In the genomic region with DNA sequence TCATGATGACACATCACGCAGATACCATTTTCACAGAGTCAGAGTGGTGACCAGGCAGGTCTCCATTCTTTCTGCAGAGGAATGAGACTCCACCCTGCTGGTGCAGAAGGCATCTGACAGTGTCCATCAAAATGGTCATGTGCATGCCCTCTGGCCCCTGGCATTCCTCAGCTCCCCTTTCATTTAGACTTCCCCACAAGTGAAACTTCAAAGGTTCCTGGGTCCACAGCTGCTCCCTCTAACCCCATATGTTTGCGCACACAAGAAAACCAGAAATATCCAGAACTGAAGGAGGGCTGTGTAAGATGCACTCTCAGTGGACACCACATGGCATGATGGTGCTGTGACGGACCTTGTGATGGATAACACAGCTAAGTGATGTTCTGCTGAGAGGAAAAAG, we compare ENCODE assay signal across 28 mouse cellular contexts. TPM values are rescaled to one million over a fixed set of nuclear protein-coding genes. Genes with fewer than 3 reads are reported as not detected.
"Had no signal": no experiment of that assay in that cellular context is flagged by ENCODE, and none has a peak within 500 bp of the region (broad histone marks: within the 10 kb centered on the region; RNA-seq: fewer than 3 reads in every experiment).

No protein-coding gene starts in this region.

- H3K27ac ChIP-seq: kidney, postnatal 0 days; left cerebral cortex, adult 2 months; liver, embryonic 12.5 days; liver, embryonic 15.5 days; lung, embryonic 15.5 days; midbrain, embryonic 12.5 days; midbrain, embryonic 15.5 days; neural tube, embryonic 13.5 days; stomach, embryonic 15.5 days had no signal

- ATAC-seq: intestine, postnatal 0 days; liver, embryonic 12.5 days; midbrain, embryonic 15.5 days had no signal

- H3K4me2 ChIP-seq: liver, embryonic 12.5 days; liver, embryonic 15.5 days; lung, embryonic 15.5 days; midbrain, embryonic 12.5 days; midbrain, embryonic 15.5 days; neural tube, embryonic 13.5 days; stomach, embryonic 15.5 days had no signal

- H3K27me3 ChIP-seq: liver, embryonic 12.5 days; liver, embryonic 15.5 days; lung, embryonic 15.5 days; stomach, embryonic 15.5 days had no signal

- DNase-seq: kidney, adult 2 months; layer of hippocampus, postnatal 36 days; liver; lung, adult 18-20 months; lung, postnatal 10 days; lung, postnatal 36 days; retina, postnatal 1 day; right cerebral cortex, postnatal 25 days; spleen, adult 18-20 months; thymus, postnatal 36 days had no signal

- H3K9me3 ChIP-seq: liver, embryonic 12.5 days; liver, embryonic 15.5 days; lung, embryonic 15.5 days; midbrain, embryonic 12.5 days; midbrain, embryonic 15.5 days; neural tube, embryonic 13.5 days; stomach, embryonic 15.5 days had no signal

- H3K9ac ChIP-seq: liver, embryonic 12.5 days; liver, embryonic 15.5 days; lung, embryonic 15.5 days; midbrain, embryonic 12.5 days; midbrain, embryonic 15.5 days; neural tube, embryonic 13.5 days; stomach, embryonic 15.5 days had no signal

- H3K4me3 ChIP-seq: left cerebral cortex, adult 2 months; liver, embryonic 12.5 days; liver, embryonic 15.5 days; lung, embryonic 15.5 days; midbrain, embryonic 12.5 days; midbrain, embryonic 15.5 days; neural tube, embryonic 13.5 days; stomach, embryonic 15.5 days had no signal

- H3K4me1 ChIP-seq: liver, embryonic 12.5 days; liver, embryonic 15.5 days; midbrain, embryonic 12.5 days; midbrain, embryonic 15.5 days; neural tube, embryonic 13.5 days had no signal

- H3K36me3 ChIP-seq: liver, embryonic 12.5 days; liver, embryonic 15.5 days; lung, embryonic 15.5 days; midbrain, embryonic 12.5 days; midbrain, embryonic 15.5 days; neural tube, embryonic 13.5 days; stomach, embryonic 15.5 days had no signal

RNA-seq across cellular contexts. Expression of a gene that starts 32.4 kb away (rescaled TPM):
- total RNA-seq: layer of hippocampus, postnatal 10 days; left cerebral cortex, adult 2 months; neutrophil, adult 5-6 weeks had no signal
- polyA plus RNA-seq: liver, embryonic 15.5 days had no signal

RNA-seq across cellular contexts. Expression of a gene that starts 35.9 kb away (rescaled TPM):
- total RNA-seq: layer of hippocampus, adult 8-10 months; layer of hippocampus, postnatal 10 days; layer of hippocampus, postnatal 36 days; left cerebral cortex, adult 2 months; left cerebral cortex, postnatal 36 days; neutrophil, adult 5-6 weeks had no signal
- polyA plus RNA-seq: intestine, embryonic 14.5 days; intestine, postnatal 0 days; kidney, adult 2 months; kidney, embryonic 14.5 days; kidney, postnatal 0 days; large intestine, adult 2 months; liver, embryonic 12.5 days; liver, embryonic 15.5 days; midbrain, embryonic 12.5 days; urinary bladder, adult 2 months had no signal
